Mouse (Mus musculus): ENCODE measurements around the gene Gcm1. TPM values are rescaled to one million over a fixed set of nuclear protein-coding genes. Genes with fewer than 3 reads are reported as not detected.
A peak's percentile ranks its signal among the peaks of the same experiment; 100 is the strongest.

Gene Gcm1
- total RNA-seq, 2 experiments from 2014 or later = not detected

DNA sequence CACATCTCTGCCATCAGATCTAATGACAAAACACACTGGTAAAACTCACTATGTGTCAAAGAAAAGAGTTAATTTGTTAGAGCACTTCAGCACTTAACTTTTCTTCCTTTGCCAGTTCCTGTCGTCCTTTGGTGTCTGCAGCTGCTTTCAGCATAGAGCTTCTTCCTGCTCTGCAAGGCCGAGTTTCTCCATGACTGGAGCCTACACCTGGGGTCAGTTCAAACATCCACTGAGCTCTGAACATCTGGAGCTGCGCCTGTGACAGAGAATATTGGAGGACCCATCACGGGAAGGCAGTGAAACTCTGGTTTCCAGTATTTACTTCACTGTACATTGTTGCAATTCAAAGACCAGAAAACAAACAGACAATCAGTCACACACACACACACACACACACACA lies 49.7 kb downstream of the Gcm1 start:
- no peak for DNase-seq

DNA sequence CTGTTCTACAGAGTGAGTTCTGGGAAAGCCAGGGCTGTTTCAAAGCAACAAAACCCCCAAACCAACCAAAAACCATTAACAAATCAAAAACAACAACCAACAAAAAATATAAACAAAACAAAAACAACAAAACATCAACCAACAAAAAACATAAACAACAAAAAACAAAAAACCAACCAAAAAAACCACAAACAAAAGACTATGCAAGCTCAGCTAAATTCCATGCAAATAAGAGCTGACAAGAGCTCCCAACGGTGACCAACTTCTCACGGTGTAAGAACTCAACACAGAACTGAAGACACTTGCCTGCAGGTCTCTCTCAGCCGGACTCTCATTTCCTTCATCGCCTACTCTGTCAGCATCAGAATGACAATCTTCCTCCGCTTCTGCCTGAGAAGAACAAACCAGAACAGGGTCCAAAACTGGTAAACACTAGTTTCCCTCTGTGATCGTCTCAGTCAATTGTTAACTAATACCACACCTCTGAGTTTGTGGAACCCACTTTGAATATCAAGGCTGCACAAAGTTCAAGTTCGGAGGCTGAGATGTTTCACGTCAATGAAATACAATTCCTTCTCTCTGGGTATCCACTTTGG lies 52.3 kb downstream of the Gcm1 start:
- DNase-seq = no peak

DNA sequence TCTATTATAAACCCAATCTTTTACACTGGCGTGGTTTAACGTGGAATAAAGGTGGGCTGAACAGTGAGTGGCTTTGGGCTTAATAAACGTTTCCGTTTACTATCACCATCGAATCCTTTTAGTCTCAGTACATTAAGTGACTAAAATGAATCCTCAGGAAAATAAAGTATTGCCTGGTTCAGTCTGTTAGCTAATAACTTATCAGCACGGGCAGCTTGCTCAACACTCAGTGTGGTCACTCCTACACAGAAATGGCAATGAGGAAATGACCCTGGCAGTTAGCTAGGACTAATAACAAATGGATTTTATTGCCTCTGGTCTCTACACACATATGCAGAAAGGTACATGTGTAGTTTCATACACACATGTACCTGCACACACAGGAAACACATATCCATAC lies 53.2 kb downstream of the Gcm1 start:
- DNase-seq = peak; percentile 47 to 62

DNA sequence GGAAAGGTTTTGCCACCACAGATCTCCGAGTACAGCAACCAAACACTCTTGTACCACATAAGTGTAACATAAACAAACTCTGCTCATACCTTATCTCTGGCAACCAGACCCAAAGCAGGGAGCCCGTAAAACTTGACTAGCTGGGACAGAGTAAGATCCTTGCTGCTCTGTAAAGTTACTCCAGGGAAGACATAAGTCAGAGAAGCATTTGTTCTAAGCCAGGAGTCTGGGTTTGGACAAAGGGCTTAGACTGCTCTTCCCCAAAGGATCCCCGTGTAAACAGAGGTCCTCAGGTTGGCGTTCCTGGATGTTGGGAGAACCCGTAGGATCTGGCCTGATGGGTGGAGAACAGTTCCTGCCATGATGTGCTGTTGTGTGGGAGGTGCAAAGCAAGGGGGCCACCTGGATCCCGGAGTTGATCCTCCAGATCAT lies 53.8 kb downstream of the Gcm1 start:
- no peak for DNase-seq

DNA sequence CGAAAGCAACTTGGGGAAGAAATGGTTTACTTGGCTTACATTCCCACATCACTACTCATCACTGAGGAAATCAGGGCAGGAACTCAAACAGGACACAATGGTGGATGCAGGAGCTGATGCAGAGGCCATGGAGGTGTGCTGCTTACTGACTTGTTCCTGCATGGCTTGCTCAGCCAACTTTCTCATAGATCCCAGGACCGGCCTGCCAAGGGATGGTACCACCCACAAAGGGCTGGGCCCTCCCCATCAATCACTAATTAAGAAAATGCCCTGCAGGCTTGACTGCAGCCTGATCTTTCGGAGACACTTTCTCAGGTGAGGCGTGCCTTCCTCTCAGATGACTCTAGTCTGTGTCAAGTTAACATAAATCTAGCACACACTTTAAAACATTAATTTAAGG lies 55.1 kb downstream of the Gcm1 start:
- no peak for DNase-seq

DNA sequence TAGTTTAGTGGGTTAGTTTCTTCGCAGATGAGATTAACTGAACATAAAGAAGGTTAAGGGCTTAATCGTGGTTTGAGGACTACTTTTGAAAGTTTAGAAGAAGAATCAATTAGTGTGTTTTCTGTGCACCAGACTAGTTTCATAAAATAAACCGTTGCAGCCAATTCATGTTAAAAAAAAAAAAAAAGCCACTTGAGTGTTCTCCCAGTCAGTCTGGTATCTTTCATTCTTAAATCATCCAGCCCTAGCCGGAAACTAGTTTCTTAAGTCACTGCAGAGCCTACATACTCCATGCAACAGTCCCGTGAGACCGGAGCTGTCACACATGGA lies 55.8 kb downstream of the Gcm1 start:
- DNase-seq = no peak

DNA sequence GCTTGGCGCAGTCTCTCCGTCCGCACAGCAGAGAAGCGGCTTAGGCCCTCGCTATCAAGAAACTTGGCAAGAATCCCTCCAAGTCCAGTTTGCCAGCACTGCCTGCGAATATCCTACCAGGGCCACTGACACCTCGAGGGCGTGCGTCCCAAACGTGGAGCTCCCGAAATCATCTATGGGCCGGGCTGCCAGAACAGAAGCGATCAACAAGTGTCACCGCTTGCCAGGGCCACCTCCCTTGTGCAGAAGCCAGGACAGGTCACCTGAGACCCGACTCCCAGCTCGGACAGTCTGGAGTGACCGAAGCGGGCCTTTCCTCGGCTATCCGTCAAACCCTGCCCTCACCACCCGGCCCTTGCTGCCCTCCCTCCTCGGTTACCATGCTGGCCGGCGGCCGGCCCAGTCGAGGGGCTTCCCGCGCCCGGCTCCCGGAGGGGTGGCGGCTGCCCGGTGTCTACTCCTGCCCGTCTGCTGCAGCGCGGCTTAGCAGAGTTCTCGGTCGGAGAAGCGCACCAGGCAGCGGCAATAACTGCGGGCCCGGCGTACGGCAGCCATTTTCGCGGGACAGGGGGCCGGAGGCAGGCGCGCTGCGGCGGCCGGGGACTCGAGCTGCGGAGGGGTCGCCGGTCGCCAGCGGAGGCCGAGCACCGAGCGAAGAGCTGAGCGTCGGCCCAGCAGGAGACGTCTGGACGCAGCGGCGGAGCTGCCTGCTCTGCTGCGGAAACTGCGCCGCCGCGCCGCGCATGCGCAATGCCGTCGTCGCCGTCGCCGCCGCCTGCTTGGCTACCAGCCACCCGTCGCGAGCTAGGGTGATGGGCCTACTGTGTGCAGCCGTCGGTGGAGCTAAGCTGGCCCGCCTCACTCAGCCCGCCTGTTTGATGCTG lies 56.4 kb downstream of the Gcm1 start:
- DNase-seq = peak; percentile 83 to 88

DNA sequence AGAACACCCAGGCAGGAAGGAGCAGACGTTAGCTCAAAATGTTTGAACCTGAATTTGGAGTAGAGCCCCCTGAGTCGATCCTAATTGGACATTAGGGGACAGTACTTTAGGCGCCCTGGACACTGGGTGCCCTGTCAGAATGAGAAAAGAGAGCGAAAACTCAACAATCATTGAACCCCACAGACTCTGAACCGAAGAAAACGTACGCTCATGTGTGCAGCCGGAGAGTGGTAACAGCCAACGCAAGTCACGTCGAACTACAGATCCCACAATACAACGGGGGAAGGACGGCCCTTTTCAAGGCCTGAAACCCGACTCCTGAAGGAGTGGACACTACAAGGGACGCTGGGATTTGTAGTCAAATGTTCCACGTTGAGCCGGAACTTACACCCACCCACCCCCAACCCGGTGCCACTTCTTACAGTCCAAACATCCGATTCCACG lies 57.1 kb downstream of the Gcm1 start, which contains the start of the genes Fbxo9 and Ick:
Fbxo9 (minus strand) TSS at position 270 of the 444 bp plus-strand sequence.
Ick (plus strand) TSS at position 397 of the 444 bp plus-strand sequence.
- peak; percentile 89 to 91 for DNase-seq

DNA sequence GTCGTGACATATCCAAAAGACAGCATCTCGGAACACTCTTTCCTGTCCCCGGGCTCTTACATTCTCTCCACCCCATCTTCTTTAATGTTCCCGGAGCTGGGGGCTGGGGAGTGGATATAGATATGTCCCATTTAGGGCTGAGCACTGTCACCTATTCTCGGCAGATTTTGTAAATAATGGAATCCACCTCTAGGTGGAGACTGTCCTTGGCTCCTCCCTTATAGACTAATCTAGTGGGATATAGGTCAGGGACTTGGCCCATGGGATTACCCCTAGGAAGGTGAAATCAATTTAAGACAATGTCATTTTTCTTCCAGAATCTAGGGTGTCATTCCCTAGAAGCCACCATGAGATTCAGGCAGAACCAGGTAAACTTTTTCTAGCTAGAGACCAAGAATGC lies 57.9 kb downstream of the Gcm1 start:
- no peak for DNase-seq

DNA sequence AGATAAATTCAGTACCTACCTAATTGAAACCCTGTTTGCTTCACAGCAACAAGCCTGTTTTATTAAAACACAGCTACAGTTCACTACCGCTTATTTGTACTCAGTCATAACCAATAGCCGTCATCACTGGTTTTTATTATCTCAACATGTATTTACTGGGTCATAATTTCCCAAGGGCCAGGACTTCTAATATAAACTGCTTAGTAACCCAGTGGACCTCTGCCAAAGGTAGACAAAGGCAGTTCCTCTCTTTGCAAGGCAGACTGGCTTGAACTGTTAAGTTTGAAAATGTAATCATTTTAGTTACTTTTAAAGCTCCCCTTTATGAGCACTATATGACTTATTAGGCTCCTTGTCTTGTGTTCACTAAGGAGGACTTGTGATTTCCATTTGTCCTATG lies 59.7 kb downstream of the Gcm1 start:
- no peak for DNase-seq

DNA sequence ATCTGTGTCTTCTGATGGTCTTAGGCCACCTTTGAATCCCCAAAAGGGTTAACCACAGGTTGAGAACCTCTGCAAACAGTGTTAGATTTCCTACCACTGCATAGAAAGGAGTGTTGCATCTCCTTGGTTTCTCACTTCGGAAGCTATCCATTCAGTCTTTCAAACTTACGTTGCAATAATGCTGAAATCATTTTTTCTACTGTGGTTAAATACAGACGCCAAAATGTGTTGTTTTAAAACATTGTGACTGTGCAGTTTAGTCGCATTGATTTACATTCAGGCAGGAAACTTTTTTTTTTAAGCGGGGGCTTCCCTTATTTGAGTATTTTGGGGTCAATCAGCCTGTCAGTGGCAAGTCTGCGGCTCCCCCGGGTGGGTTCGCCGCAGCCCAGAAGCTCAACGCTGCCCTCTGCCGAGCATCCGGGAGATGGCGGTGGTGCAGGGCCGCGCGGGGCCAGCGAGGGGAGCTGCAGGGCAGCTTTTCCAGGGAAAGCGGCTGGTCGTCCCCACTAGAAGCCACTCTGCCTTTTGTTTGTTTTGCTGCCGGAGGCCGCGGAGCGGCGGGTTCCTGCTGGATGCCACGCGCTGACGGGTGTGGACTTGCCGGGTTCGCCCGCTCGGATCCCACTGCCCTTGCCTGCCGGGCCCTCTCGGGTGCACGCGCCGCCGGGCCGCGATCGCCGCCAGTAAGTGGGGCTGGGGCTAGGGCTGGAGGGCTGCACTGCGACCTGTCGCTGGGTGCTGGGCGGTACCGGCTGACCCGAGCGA lies 61.2 kb downstream of the Gcm1 start:
- peak; percentile 95 to 96 for DNase-seq

DNA sequence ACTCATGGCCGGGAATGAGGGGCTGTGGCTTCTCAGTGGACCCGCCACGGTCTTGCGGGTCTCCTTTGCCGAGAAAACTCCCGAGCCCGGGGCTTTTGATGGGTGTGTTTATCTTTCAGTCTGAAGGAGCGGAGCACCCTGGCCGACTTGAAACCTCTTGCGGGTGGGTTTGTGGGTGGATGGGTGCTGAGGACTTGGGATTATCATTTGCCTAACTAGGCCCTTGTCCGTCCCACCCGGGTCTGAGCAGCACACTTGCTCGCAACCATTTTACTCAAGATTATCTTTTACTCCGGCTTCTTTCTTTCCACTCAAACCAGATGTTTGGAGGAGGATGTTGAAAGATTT lies 61.8 kb downstream of the Gcm1 start:
- DNase-seq = no peak

Other genes starting within 250 kb of the Gcm1 start
- 100 to 1,000 TPM; 613 to 759 TPM for gene Elovl5, start 134.6 kb upstream of the Gcm1 start, total RNA-seq (2021)
- 100 to 1,000 TPM in 1 of 2 experiments, 10 to 100 TPM in 1; 77.1 to 101 TPM for gene Fbxo9, start 57.1 kb downstream of the Gcm1 start, total RNA-seq (2021)
- 10 to 100 TPM; 17.5 to 20.4 TPM for gene Ick, start 57.3 kb downstream of the Gcm1 start, total RNA-seq (2021)
- 10 to 100 TPM; 37.1 to 47.6 TPM for gene Gsta4, start 130.8 kb downstream of the Gcm1 start, total RNA-seq (2021)
- 1 to 10 TPM in 1 of 2 experiments, not detected in 1; 1.1 TPM for gene Gsta1, start 178.7 kb downstream of the Gcm1 start, total RNA-seq (2021)
- not detected for gene Gm3776, start 205.2 kb downstream of the Gcm1 start, total RNA-seq (2021)
- gene Gm10639, start 238.0 kb downstream of the Gcm1 start, total RNA-seq (2021) = not detected